Mouse (Mus musculus) lung, postnatal 25 days (tissue): ENCODE measurements at regions not wholly inside any gene's neighbourhood (a gene's known extent, or its start where the extent isn't known, plus 50 kb on each side); places are given as distances from the start of the nearest gene placed in this dataset.
A peak's percentile ranks its signal among the peaks of the same experiment; 100 is the strongest.

Experiments used
- DNase-seq: peaks from one replicate; pipeline ENCODE4 v3.0.0; 2022; ENCODE audit warnings: low spot score

DNA sequence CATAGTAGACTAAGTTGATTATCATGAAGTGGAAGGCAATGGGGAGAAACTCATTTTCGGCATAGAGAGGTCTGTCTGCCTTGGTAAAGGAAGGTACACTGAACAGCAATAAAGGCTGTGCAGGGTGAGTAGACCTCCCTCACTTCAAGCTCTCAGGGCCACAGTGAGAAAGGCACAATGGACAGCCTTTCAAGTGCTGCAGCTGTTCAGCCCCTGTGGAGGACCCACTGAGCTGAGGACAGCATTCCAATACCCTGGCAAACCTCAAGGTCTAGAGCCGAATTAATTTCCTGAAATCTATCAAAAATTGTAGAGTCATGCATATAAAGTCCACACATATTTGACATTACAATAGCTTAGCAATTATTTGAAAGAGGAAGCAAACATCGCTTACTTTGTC, 69.8 kb upstream of the Mpdz start:
- DNase-seq = no peak

DNA sequence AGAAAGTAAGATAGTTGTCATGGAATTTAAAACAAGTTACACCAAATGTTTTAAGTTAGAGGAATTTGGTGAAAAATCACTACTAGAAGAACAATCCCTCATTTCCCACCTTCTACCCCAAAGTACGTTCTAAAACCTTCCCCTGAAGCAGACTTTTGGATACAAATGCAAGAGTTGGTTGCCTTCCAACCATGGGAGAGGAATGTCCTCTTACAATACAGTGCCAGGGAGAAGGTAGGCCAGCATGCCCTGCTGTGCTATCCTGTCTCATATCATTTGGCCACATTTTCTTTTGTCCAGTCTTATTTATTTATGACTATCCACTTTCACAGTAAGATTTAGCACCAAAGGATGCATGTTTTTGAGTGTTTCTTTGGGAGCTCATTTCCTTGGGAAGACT, 66.2 kb upstream of the Mpdz start:
- DNase-seq = no peak

DNA sequence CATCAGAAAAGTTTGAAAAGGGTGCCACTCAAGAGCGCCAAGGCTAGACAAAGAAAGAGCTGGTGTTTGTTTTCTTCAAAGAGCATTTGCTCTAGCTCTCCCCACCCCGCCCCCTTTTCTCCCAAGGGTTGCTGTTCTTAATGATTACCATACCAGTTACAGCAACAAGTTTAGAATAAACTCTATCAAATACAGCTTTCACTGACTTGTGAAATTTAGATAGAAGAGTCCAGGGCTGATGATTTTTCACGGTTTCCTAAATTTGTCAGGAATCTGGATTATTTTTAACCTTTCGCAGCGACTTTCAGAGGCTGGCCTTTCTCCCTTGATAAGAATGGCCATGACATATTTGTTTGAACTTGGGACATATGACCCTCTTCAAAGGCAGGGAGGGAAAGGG, 64.2 kb upstream of the Mpdz start:
- no peak for DNase-seq

DNA sequence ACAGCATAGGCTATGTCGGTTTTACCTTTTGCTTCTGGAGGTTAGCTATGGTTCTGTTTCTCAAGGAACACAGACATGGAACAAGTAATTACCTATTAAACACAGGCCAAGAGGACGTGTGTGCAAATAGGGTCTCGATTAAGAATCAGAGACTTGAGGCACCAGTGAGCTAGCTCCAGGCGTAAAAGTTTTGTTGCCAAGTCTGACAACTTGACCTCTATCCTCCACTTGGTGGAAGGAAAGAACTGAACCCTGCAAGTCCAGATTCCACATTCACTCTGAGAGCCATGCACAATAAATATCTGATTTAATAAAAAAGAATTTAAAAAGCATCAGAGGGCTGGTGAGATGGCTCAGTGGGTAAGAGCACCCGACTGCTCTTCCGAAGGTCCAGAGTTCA, 63.7 kb upstream of the Mpdz start:
- no peak for DNase-seq

DNA sequence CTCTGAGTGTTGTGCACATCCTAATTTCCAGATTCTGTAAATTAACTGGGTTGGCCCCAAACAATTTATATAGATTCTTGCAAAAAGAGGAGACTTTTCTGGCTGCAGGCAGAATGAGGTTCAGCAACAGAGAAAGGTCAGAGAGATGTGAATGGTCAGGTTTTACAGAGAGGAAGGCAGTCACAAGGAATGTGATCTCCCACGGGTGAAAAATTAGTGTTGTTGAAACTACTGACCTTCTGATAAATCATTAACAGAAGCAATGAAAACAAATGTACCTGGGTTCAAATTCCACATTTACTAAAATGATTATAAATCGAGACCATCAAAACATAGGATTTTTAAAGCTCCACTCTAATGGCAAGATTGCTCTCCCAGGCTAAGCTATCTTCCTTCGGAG, 62.5 kb upstream of the Mpdz start:
- no peak for DNase-seq

DNA sequence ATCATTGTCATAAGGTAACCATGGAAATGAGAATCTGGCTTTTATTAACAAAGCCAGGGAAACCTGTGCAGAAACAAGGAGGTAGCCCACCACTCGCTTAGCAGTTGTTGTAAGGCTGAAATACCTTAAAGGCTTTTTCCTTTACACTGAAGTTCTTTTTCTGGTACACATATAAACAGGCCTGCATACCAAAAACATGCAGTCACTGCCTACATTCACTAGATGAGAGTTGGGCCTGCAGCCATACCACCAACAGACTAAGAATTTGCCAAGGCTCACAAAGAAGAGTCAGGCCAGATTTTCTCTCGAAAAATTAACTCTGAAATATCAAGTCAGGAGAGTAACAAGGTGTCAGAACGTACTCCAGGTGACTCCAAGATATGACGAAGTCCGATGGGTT, 61.3 kb upstream of the Mpdz start:
- DNase-seq = peak; percentile 7

DNA sequence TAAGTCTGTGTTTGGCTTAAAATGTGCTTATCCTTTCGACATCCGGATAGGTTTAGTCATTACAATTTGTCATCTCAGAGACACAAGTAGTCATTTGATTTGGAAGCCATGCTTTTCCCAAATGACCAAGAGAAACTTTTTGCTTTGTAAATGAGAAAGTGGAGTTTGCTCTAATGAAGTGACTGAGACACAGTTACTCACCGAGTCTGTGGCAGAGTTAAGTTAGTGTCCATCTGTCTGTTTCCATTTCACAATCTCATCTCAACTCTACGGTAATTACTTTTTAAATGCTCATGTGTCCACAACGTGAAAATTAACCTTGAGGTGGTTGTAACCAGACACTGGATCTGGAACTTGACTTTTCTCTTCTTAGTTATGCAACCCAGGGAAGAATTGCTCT, 59.2 kb upstream of the Mpdz start:
- DNase-seq = peak; percentile 8

DNA sequence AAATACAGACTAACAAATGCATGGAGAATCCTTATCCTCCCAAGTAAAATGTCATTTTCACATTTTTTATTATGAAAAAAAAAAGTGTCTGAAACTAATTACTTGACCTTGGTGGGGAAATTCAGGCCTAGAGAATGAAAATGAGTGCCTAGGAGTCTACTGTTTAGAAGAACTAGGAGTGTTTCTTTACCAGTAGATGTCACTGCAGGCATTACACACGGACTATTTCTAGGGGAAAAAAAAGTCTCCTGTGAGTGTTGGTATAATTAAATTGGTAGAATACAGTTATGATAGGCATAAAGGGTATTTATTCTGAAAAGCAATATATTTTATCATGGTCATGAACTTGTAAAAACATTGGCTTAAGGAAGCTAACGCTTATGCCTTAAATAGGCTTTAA, 55.5 kb upstream of the Mpdz start:
- DNase-seq = no peak

DNA sequence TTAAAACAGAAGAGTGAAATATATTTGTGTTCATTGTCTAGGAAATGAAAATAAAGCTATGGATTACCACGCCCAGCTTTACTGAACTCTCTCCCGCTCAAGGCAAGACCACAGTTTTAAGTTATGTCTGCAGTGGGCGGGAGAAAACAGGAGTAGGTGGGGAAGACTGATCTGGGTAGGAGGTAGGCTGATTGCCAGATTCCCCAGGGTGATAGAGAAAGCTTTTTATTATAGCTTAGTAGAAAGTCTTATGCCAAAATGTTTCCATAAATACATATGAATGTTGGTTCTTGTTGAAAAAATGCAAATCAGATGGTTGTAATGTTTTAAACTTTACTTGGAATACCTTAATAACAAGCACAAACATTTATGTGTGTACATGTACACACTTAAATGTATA, 50.2 kb upstream of the Mpdz start:
- DNase-seq = no peak
